Mouse (Mus musculus): ENCODE measurements around the gene Lrrc9. TPM values are rescaled to one million over a fixed set of nuclear protein-coding genes. Genes with fewer than 3 reads are reported as not detected.

Gene Lrrc9
- polyA plus RNA-seq (2014; fragmentation: Illumina TruSeq; extraction: RNeasy Lipid Tissue Mini Kit (QIAGEN cat#74804); ENCODE audit: low read depth, low replicate concordance): 0.13 TPM

GRCm38 (mm10) chr12:72441839-72442576 lies at the start of gene Lrrc9:
Gene Lrrc9 (plus strand): TSS chr12:72441866.

GRCm38 (mm10) chr12:72408954-72409353 lies 32.7 kb upstream of the Lrrc9 start, which contains the start of gene Rtn1:
Gene Rtn1 (minus strand): TSS chr12:72409054.

GRCm38 (mm10) chr12:72536021-72536597 lies 94.4 kb downstream of the Lrrc9 start, which contains the start of gene Pcnx4:
Gene Pcnx4 (plus strand): TSS chr12:72536383.

Other genes with a start within 250 kb of the Lrrc9 start
- gene Rtn1, start 32.8 kb upstream of the Lrrc9 start, polyA plus RNA-seq (2014; fragmentation: Illumina TruSeq; extraction: RNeasy Lipid Tissue Mini Kit (QIAGEN cat#74804); ENCODE audit: low read depth, low replicate concordance): 0.93 TPM
- gene Pcnx4, start 94.5 kb downstream of the Lrrc9 start, polyA plus RNA-seq (2014; fragmentation: Illumina TruSeq; extraction: RNeasy Lipid Tissue Mini Kit (QIAGEN cat#74804); ENCODE audit: low read depth, low replicate concordance): 3.6 TPM
- 151 TPM for gene Gm4756, start 207.8 kb downstream of the Lrrc9 start, polyA plus RNA-seq (2014; fragmentation: Illumina TruSeq; extraction: RNeasy Lipid Tissue Mini Kit (QIAGEN cat#74804); ENCODE audit: low read depth, low replicate concordance)
- gene Dhrs7, start 223.0 kb downstream of the Lrrc9 start, polyA plus RNA-seq (2014; fragmentation: Illumina TruSeq; extraction: RNeasy Lipid Tissue Mini Kit (QIAGEN cat#74804); ENCODE audit: low read depth, low replicate concordance): 48.7 TPM

All from liver, adult 10 weeks (tissue).